Mouse (Mus musculus): ENCODE measurements around the gene Plekhj1. TPM values are rescaled to one million over a fixed set of nuclear protein-coding genes. Genes with fewer than 3 reads are reported as not detected.

Gene Plekhj1
- polyA plus RNA-seq, 1 experiment, result 59.1 TPM

GRCm38 (mm10) chr10:80756967-80757366 is 41.5 kb downstream of the Plekhj1 start:
- TF ChIP-seq CTCF (IDR thresholded peaks at IDR 0.05; ENCODE audit: borderline replicate concordance, insufficient read depth, low read length) (no peak), POLR2A (IDR thresholded peaks at IDR 0.05; ENCODE audit: low read depth, low read length) (no peak)
- Histone ChIP-seq H3K27ac (ENCODE audit: insufficient read depth, low read length) (no peak overlapping the region), H3K4me1 (ENCODE audit: control insufficient read depth, insufficient read depth, low read length) (peaks cover 19% of the 10 kb centered on the region), H3K4me3 (ENCODE audit: insufficient read depth, low read length) (peak overlapping the region; percentile 98)

- TF ChIP-seq CTCF (IDR thresholded peaks at IDR 0.05; ENCODE audit: borderline replicate concordance, insufficient read depth, low read length) (no peak), POLR2A (IDR thresholded peaks at IDR 0.05; ENCODE audit: low read depth, low read length) (no peak)
- Histone ChIP-seq H3K27ac (ENCODE audit: insufficient read depth, low read length) (no peak overlapping the region), H3K4me1 (ENCODE audit: control insufficient read depth, insufficient read depth, low read length) (peaks cover 19% of the 10 kb centered on the region), H3K4me3 (ENCODE audit: insufficient read depth, low read length) (peak overlapping the region; percentile 98)
These were observed 41.9 kb downstream of the Plekhj1 start for GRCm38 (mm10) chr10:80756509-80756908.

GRCm38 (mm10) chr10:80756099-80756498 is 42.3 kb downstream of the Plekhj1 start:
- TF ChIP-seq POLR2A (IDR thresholded peaks at IDR 0.05; ENCODE audit: low read depth, low read length) (no peak), CTCF (IDR thresholded peaks at IDR 0.05; ENCODE audit: borderline replicate concordance, insufficient read depth, low read length) (no peak)
- Histone ChIP-seq H3K4me3 (ENCODE audit: insufficient read depth, low read length) (peak overlapping the region; percentile 98), H3K4me1 (ENCODE audit: control insufficient read depth, insufficient read depth, low read length) (peaks cover 19% of the 10 kb centered on the region), H3K27ac (ENCODE audit: insufficient read depth, low read length) (peak overlapping the region; percentile 13; the same call in 1 of the 2 replicates)

DNA sequence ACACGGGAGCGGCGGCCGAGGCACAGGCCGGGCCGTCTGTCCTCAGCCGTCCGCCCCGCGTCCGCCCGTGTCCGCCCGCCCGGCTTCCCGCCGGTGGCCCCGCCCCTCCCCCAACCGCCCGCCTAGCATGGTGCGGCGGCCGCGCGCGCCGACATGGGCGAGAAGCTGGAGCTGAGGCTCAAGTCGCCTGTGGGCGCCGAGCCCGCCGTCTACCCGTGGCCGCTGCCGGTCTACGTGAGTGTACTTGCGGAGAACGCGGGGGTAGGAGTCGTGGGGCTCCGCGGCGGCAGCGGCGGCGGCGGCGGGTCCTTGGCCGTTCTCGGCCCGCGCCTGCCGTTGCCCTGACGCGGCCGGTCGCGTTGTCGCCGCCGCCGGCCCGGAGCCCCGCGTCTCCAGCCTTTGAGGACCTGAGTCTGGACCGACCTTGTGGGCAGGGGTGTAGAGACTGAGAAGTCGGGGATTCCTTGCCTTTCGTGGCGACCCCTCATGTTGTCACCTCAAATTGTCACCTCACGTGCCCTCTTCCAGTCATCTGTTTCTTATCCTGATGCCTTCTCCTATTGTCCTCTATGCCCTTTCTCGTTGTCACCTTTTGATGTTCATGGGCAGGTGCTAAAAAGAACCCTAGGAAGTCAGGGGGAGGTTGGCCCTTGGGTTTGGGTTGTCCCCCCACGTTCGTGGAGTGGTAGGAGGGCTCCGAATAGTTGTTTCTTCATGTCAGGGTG is 43.0 kb downstream of the Plekhj1 start:
- Histone ChIP-seq H3K27ac (ENCODE audit: insufficient read depth, low read length) (peak overlapping the region; percentile 13; the same call in 1 of the 2 replicates), H3K4me3 (ENCODE audit: insufficient read depth, low read length) (peak overlapping the region; percentile 98), H3K4me1 (ENCODE audit: control insufficient read depth, insufficient read depth, low read length) (peaks cover 19% of the 10 kb centered on the region)
- TF ChIP-seq CTCF (IDR thresholded peaks at IDR 0.05; ENCODE audit: borderline replicate concordance, insufficient read depth, low read length) (no peak), POLR2A (IDR thresholded peaks at IDR 0.05; ENCODE audit: low read depth, low read length) (no peak)

DNA sequence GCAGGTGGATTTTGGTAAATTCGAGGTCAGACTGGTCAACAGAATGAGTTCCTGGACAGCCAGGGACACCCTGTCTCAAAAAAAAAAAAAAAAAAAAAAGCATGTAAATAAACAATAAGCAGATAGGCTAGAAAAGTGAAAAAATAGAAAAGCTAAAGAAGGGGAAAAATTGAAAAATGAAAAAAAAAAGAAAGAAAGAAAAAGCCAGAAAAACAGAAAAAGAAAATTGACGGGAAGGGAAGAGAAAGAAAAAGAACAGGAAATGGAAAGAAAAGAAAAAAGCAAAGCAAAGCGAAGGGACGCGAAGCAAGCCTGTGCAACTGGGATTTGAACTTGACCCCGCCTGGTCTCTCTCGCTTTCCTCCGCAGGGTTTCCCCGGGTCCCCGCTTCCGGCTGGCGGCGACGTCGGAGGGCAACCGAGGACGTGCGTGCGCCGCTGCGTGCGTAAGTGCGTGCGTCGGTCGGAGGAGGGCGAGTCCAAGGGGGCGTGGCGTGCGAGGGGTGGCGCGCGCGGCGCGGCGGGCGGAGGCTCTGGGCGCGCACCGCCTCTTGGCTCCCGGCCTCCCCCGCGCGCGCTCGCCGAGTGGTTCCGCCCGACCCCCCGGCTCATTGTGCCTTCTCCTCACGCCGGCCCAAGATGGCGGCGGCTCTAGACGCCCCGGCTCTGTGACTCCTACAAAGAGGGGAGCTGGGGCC is 43.7 kb downstream of the Plekhj1 start, which contains the start of gene Dot1l:
Dot1l (plus strand) TSS at position 613 of the 697 bp plus-strand sequence.
- H3K4me1 ChIP-seq (ENCODE audit: control insufficient read depth, insufficient read depth, low read length), result peaks cover 19% of the 10 kb centered on the region

DNA sequence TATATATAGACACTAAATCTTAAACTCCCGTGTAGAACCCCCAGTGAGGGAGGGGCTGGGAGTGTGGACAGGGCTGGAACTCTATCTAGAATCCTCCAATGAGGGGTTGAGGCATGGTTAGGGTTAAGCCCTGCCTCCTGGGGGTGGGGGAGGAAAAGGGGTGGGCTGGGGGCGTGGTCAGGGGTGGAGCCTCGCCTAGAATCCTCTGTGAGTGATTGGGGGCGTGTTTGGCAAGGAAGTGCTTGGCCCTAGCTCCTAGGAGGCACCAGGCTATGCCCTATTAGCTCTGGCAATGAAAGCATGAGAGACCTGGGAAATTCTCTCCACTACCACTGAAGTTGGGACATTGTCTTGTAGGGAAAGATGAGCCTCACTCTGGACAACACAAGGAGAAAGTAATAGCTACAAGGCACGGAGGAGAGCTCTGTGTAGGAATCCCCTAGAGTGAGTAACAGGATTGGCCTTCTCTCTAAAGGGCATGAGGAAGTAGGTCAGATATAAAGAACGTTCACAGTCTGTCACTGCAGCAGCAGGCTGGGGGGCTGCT is 46.3 kb downstream of the Plekhj1 start:
- Histone ChIP-seq H3K4me1 (ENCODE audit: control insufficient read depth, insufficient read depth, low read length) (peaks cover 11% of the 10 kb centered on the region; the same call in 1 of the 2 replicates), H3K27ac (ENCODE audit: insufficient read depth, low read length) (peak overlapping the region; percentile 99), H3K4me3 (ENCODE audit: insufficient read depth, low read length) (peak overlapping the region; percentile 44)
- TF ChIP-seq CTCF (IDR thresholded peaks at IDR 0.05; ENCODE audit: borderline replicate concordance, insufficient read depth, low read length) (no peak), POLR2A (IDR thresholded peaks at IDR 0.05; ENCODE audit: low read depth, low read length) (peak; percentile 67)

More for the DNA sequence above, 43.7 kb downstream of the Plekhj1 start, which contains the start of gene Dot1l:
- TF ChIP-seq CTCF (IDR thresholded peaks at IDR 0.05; ENCODE audit: borderline replicate concordance, insufficient read depth, low read length) (no peak), POLR2A (IDR thresholded peaks at IDR 0.05; ENCODE audit: low read depth, low read length) (peak; percentile 66)
- H3K27ac ChIP-seq (ENCODE audit: insufficient read depth, low read length), result peak within 1 kb of the TSS; percentile 15; the same call in 1 of the 2 replicates
- peak within 1 kb of the TSS; percentile 98 for H3K4me3 ChIP-seq (ENCODE audit: insufficient read depth, low read length)

GRCm38 (mm10) chr10:80751188-80751832 is 47.1 kb downstream of the Plekhj1 start:
- TF ChIP-seq CTCF (IDR thresholded peaks at IDR 0.05; ENCODE audit: borderline replicate concordance, insufficient read depth, low read length) (no peak), POLR2A (IDR thresholded peaks at IDR 0.05; ENCODE audit: low read depth, low read length) (peak; percentile 54)
- H3K4me3 ChIP-seq (ENCODE audit: insufficient read depth, low read length), result peak overlapping the region; percentile 44
- peaks cover 6% of the 10 kb centered on the region; the same call in 1 of the 2 replicates for H3K4me1 ChIP-seq (ENCODE audit: control insufficient read depth, insufficient read depth, low read length)
- H3K27ac ChIP-seq (ENCODE audit: insufficient read depth, low read length), result peak overlapping the region; percentile 99

DNA sequence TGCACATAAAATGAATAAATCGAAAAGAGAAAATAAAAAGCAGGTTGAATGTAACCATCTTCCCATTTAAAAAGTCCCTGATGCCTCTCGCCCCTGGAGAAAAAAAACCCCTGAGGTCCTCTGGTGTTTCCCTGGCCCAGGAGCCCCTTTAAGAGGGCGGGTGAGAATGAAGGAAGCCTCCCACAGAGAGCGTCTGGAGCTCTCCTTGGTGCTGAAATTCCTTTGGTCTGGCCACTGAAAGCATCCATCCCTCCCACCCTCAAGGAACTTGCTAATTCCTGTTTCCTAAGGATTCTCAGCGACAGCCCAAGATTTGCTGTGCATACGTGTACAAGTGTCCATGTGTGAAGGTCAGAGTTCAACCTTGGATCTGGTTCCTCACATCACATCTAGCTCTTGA is 49.8 kb downstream of the Plekhj1 start:
- no peak overlapping the region for H3K27ac ChIP-seq (ENCODE audit: insufficient read depth, low read length)
- peaks cover 6% of the 10 kb centered on the region; the same call in 1 of the 2 replicates for H3K4me1 ChIP-seq (ENCODE audit: control insufficient read depth, insufficient read depth, low read length)
- TF ChIP-seq CTCF (IDR thresholded peaks at IDR 0.05; ENCODE audit: borderline replicate concordance, insufficient read depth, low read length) (no peak), POLR2A (IDR thresholded peaks at IDR 0.05; ENCODE audit: low read depth, low read length) (no peak)

GRCm38 (mm10) chr10:80747410-80747809 is 51.0 kb downstream of the Plekhj1 start:
- H3K4me1 ChIP-seq (ENCODE audit: control insufficient read depth, insufficient read depth, low read length), result peaks cover 3% of the 10 kb centered on the region; the same call in 1 of the 2 replicates
- H3K4me3 ChIP-seq (ENCODE audit: insufficient read depth, low read length), result no peak overlapping the region
- TF ChIP-seq CTCF (IDR thresholded peaks at IDR 0.05; ENCODE audit: borderline replicate concordance, insufficient read depth, low read length) (peak; percentile 99), POLR2A (IDR thresholded peaks at IDR 0.05; ENCODE audit: low read depth, low read length) (no peak)
- no peak overlapping the region for H3K27ac ChIP-seq (ENCODE audit: insufficient read depth, low read length)

More for the DNA sequence above, 49.8 kb downstream of the Plekhj1 start:
- no peak overlapping the region for H3K4me3 ChIP-seq (ENCODE audit: insufficient read depth, low read length)

Other genes starting within 250 kb of the Plekhj1 start
- gene Rexo1, start 237.1 kb downstream of the Plekhj1 start, polyA plus RNA-seq (2011; ENCODE audit: insufficient read length, low read depth, missing spikeins), result 19.4 and 21.9 TPM in 2 replicates
- 15.5 and 15.9 TPM in 2 replicates for gene Klf16, start 221.3 kb downstream of the Plekhj1 start, polyA plus RNA-seq (2011; ENCODE audit: insufficient read length, low read depth, missing spikeins)
- gene Abhd17a, start 208.3 kb downstream of the Plekhj1 start, polyA plus RNA-seq (2011; ENCODE audit: insufficient read length, low read depth, missing spikeins), result 42.1 and 58.7 TPM in 2 replicates
- gene Scamp4, start 195.8 kb downstream of the Plekhj1 start, polyA plus RNA-seq (2011; ENCODE audit: insufficient read length, low read depth, missing spikeins), result 57.3 and 62.2 TPM in 2 replicates
- 1.4 and 2.9 TPM in 2 replicates for gene Adat3, start 195.7 kb downstream of the Plekhj1 start, polyA plus RNA-seq (2011; ENCODE audit: insufficient read length, low read depth, missing spikeins)
- 0.63 and 0.91 TPM in 2 replicates for gene Gm49322, start 192.6 kb downstream of the Plekhj1 start, polyA plus RNA-seq (2011; ENCODE audit: insufficient read length, low read depth, missing spikeins)
- gene Csnk1g2, start 175.8 kb downstream of the Plekhj1 start, polyA plus RNA-seq (2011; ENCODE audit: insufficient read length, low read depth, missing spikeins), result 92.4 and 105 TPM in 2 replicates
- 21.2 and 22.1 TPM in 2 replicates for gene Btbd2, start 141.6 kb downstream of the Plekhj1 start, polyA plus RNA-seq (2011; ENCODE audit: insufficient read length, low read depth, missing spikeins)
- 32.8 and 39.8 TPM in 2 replicates for gene Mknk2, start 120.5 kb downstream of the Plekhj1 start, polyA plus RNA-seq (2011; ENCODE audit: insufficient read length, low read depth, missing spikeins)
- gene Mob3a, start 96.6 kb downstream of the Plekhj1 start, polyA plus RNA-seq (2011; ENCODE audit: insufficient read length, low read depth, missing spikeins), result 40.9 and 56.0 TPM in 2 replicates
- gene Izumo4, start 96.4 kb downstream of the Plekhj1 start, polyA plus RNA-seq (2011; ENCODE audit: insufficient read length, low read depth, missing spikeins), result 24.6 and 38.5 TPM in 2 replicates
- gene Ap3d1, start 56.4 kb downstream of the Plekhj1 start, polyA plus RNA-seq (2011; ENCODE audit: insufficient read length, low read depth, missing spikeins), result 116 and 155 TPM in 2 replicates
- gene Dot1l, start 43.4 kb downstream of the Plekhj1 start, polyA plus RNA-seq (2011; ENCODE audit: insufficient read length, low read depth, missing spikeins), result 22.3 and 22.4 TPM in 2 replicates
- gene Sf3a2, start 428 bp downstream of the Plekhj1 start, polyA plus RNA-seq (2011; ENCODE audit: insufficient read length, low read depth, missing spikeins), result 48.0 and 49.3 TPM in 2 replicates
- not detected in 2 replicates for gene Amh, start 6.6 kb upstream of the Plekhj1 start, polyA plus RNA-seq (2011; ENCODE audit: insufficient read length, low read depth, missing spikeins)
- 0.70 TPM in 1 of 2 replicates, not detected in the other for gene Jsrp1, start 14.9 kb upstream of the Plekhj1 start, polyA plus RNA-seq (2011; ENCODE audit: insufficient read length, low read depth, missing spikeins)
- gene Oaz1, start 28.0 kb upstream of the Plekhj1 start, polyA plus RNA-seq (2011; ENCODE audit: insufficient read length, low read depth, missing spikeins), result 331 and 347 TPM in 2 replicates
- 0.19 TPM in 1 of 2 replicates, not detected in the other for gene Lingo3, start 45.4 kb upstream of the Plekhj1 start, polyA plus RNA-seq (2011; ENCODE audit: insufficient read length, low read depth, missing spikeins)
- 75.6 and 106 TPM in 2 replicates for gene Lsm7, start 56.6 kb upstream of the Plekhj1 start, polyA plus RNA-seq (2011; ENCODE audit: insufficient read length, low read depth, missing spikeins)
- gene Sppl2b, start 56.6 kb upstream of the Plekhj1 start, polyA plus RNA-seq (2011; ENCODE audit: insufficient read length, low read depth, missing spikeins), result 23.8 and 30.9 TPM in 2 replicates
- not detected in 2 replicates for gene Tmprss9, start 73.2 kb upstream of the Plekhj1 start, polyA plus RNA-seq (2011; ENCODE audit: insufficient read length, low read depth, missing spikeins)
- gene Timm13, start 102.3 kb upstream of the Plekhj1 start, polyA plus RNA-seq (2011; ENCODE audit: insufficient read length, low read depth, missing spikeins), result 75.8 and 89.2 TPM in 2 replicates
- 14.1 and 14.7 TPM in 2 replicates for gene Lmnb2, start 119.6 kb upstream of the Plekhj1 start, polyA plus RNA-seq (2011; ENCODE audit: insufficient read length, low read depth, missing spikeins)
- 38.3 and 45.7 TPM in 2 replicates for gene Gadd45b, start 131.4 kb upstream of the Plekhj1 start, polyA plus RNA-seq (2011; ENCODE audit: insufficient read length, low read depth, missing spikeins)
- gene Gng7, start 216.3 kb upstream of the Plekhj1 start, polyA plus RNA-seq (2011; ENCODE audit: insufficient read length, low read depth, missing spikeins), result 5.3 and 5.4 TPM in 2 replicates
- gene Diras1, start 227.0 kb upstream of the Plekhj1 start, polyA plus RNA-seq (2011; ENCODE audit: insufficient read length, low read depth, missing spikeins), result not detected in 2 replicates
- gene Slc39a3, start 238.8 kb upstream of the Plekhj1 start, polyA plus RNA-seq (2011; ENCODE audit: insufficient read length, low read depth, missing spikeins), result 11.9 and 13.1 TPM in 2 replicates

All from embryonic fibroblast, embryonic 13.5 days (primary cell).